Mouse (Mus musculus) MEL (cell line): ENCODE measurements around the gene Fbrsl1. TPM values are rescaled to one million over a fixed set of nuclear protein-coding genes. Genes with fewer than 3 reads are reported as not detected.

Source experiments
- DNase-seq: peaks from one replicate; pipeline ENCODE4 v3.0.0; 2011; ENCODE audit warnings: low read depth, low spot score
- H3K27ac ChIP-seq: 2 replicates; pipeline ENCODE4 v1.5.1; 2012; ENCODE audit warnings: low read depth, mild to moderate bottlenecking, control low read depth, low read length, moderate library complexity; ENCODE audit not compliant: control insufficient read depth
- H3K27me3 ChIP-seq, 2 experiments: fragments of 150-350 bp in 1 of 2; sonication (generic) in 1 of 2; 2 replicates each; pipeline ENCODE4 v1.6.1; 2012; ENCODE audit warnings: low read length in 2 of 2, mild to moderate bottlenecking in 2 of 2, improper control_type of control experiment in 1 of 2, moderate library complexity in 1 of 2; ENCODE audit not compliant: insufficient read depth in 2 of 2, control insufficient read depth in 1 of 2
- H3K36me3 ChIP-seq, 2 experiments: 2 replicates each; pipeline ENCODE4 v1.6.1; 2012 to 2014; ENCODE audit warnings: low read length in 2 of 2, improper control_type of control experiment in 1 of 2, inconsistent platforms in 1 of 2, mild to moderate bottlenecking in 1 of 2; ENCODE audit not compliant: insufficient read depth in 2 of 2, control insufficient read depth in 1 of 2
- H3K4me1 ChIP-seq, 2 experiments: fragments of 150-350 bp in 1 of 2; sonication (generic) in 1 of 2; 2 replicates each; pipeline ENCODE4 v1.6.1; 2012; ENCODE audit warnings: low read length in 2 of 2, improper control_type of control experiment in 1 of 2, mild to moderate bottlenecking in 1 of 2; ENCODE audit not compliant: insufficient read depth in 2 of 2, control insufficient read depth in 1 of 2
- H3K4me3 ChIP-seq, 2 experiments: fragments of 150-350 bp in 1 of 2; sonication (generic) in 1 of 2; 2 replicates each; pipeline ENCODE4 v1.5.1; 2012; ENCODE audit warnings: low read depth in 2 of 2, low read length in 2 of 2, mild to moderate bottlenecking in 2 of 2, moderate library complexity in 2 of 2, control low read depth in 1 of 2, improper control_type of control experiment in 1 of 2; ENCODE audit not compliant: control insufficient read depth in 1 of 2, insufficient read depth in 1 of 2
- H3K79me2 ChIP-seq: 2 replicates; pipeline ENCODE4 v1.6.1; 2012; ENCODE audit warnings: mild to moderate bottlenecking, low read length, moderate library complexity; ENCODE audit not compliant: control insufficient read depth, poor library complexity, insufficient read depth
- H3K9ac ChIP-seq: 2 replicates; pipeline ENCODE4 v1.6.1; 2012; ENCODE audit warnings: low read depth, mild to moderate bottlenecking, control low read depth, low read length, moderate library complexity; ENCODE audit not compliant: control insufficient read depth, poor library complexity, severe bottlenecking
- H3K9me3 ChIP-seq: fragments of 150-350 bp; sonication (generic); replicated peaks from 2 replicates; pipeline ENCODE4 v1.6.1; 2012; ENCODE audit warnings: mild to moderate bottlenecking, low read length, improper control_type of control experiment, moderate library complexity; ENCODE audit not compliant: insufficient read depth
- BHLHE40 ChIP-seq: IDR thresholded peaks from 2 replicates; pipeline ENCODE4 v1.6.1; 2012; ENCODE audit warnings: low read depth, mild to moderate bottlenecking, inconsistent platforms, low read length, improper control_type of control experiment, borderline replicate concordance
- CHD1 ChIP-seq: IDR thresholded peaks from 2 replicates; pipeline ENCODE4 v1.6.1; 2012; ENCODE audit warnings: low read depth, mild to moderate bottlenecking, inconsistent platforms, low read length, improper control_type of control experiment
- CHD2 ChIP-seq: IDR thresholded peaks from 2 replicates; pipeline ENCODE4 v1.6.1; 2011; ENCODE audit warnings: low read length, improper control_type of control experiment
- E2F4 ChIP-seq: IDR thresholded peaks from 2 replicates; pipeline ENCODE4 v1.6.1; 2011; ENCODE audit warnings: low read depth, low read length, improper control_type of control experiment, borderline replicate concordance
- ELF1 ChIP-seq: IDR thresholded peaks from 2 replicates; pipeline ENCODE4 v1.6.1; 2014; ENCODE audit warnings: low read depth, mild to moderate bottlenecking, inconsistent platforms, low read length, improper control_type of control experiment, moderate library complexity
- EP300 ChIP-seq, 2 experiments: IDR thresholded peaks; 2 replicates each; pipeline ENCODE4 v1.6.1; 2011; ENCODE audit warnings: improper control_type of control experiment in 2 of 2, low read length in 2 of 2, low read depth in 1 of 2, mild to moderate bottlenecking in 1 of 2
- ETS1 ChIP-seq: IDR thresholded peaks from 2 replicates; pipeline ENCODE4 v1.6.1; 2012; ENCODE audit warnings: low read depth, mild to moderate bottlenecking, inconsistent platforms, low read length, improper control_type of control experiment, moderate library complexity
- GABPA ChIP-seq: IDR thresholded peaks from 2 replicates; pipeline ENCODE4 v1.6.1; 2012; ENCODE audit warnings: low read depth, mild to moderate bottlenecking, inconsistent platforms, low read length, improper control_type of control experiment, moderate library complexity
- GATA1 ChIP-seq: IDR thresholded peaks from 2 replicates; pipeline ENCODE4 v1.6.1; 2011; ENCODE audit warnings: low read depth, low read length, improper control_type of control experiment
- HCFC1 ChIP-seq: IDR thresholded peaks from 2 replicates; pipeline ENCODE4 v1.6.1; 2012; ENCODE audit warnings: low read depth, mild to moderate bottlenecking, inconsistent platforms, low read length, improper control_type of control experiment, moderate library complexity
- JUND ChIP-seq: IDR thresholded peaks from 2 replicates; pipeline ENCODE4 v1.6.1; 2011; ENCODE audit warnings: low read depth, mild to moderate bottlenecking, improper control_type of control experiment, low read length
- MAX ChIP-seq: IDR thresholded peaks from 2 replicates; pipeline ENCODE4 v1.6.1; 2011; ENCODE audit warnings: low read length, improper control_type of control experiment
- MXI1 ChIP-seq: IDR thresholded peaks from 2 replicates; pipeline ENCODE4 v1.6.1; 2011; ENCODE audit warnings: mild to moderate bottlenecking, low read depth, low read length, improper control_type of control experiment
- NELFE ChIP-seq: IDR thresholded peaks from 2 replicates; pipeline ENCODE4 v1.6.1; 2011; ENCODE audit warnings: low read depth, low read length, improper control_type of control experiment
- NRF1 ChIP-seq: IDR thresholded peaks from 2 replicates; pipeline ENCODE4 v1.6.1; 2014; ENCODE audit warnings: low read depth, mild to moderate bottlenecking, inconsistent platforms, low read length, improper control_type of control experiment, moderate library complexity; ENCODE audit not compliant: poor library complexity, insufficient read depth, severe bottlenecking
- POLR2A ChIP-seq, 2 experiments: IDR thresholded peaks; 2 replicates each; pipeline ENCODE4 v1.6.1; 2011 to 2012; ENCODE audit warnings: low read length in 2 of 2, mild to moderate bottlenecking in 2 of 2, control low read depth in 1 of 2, improper control_type of control experiment in 1 of 2, low read depth in 1 of 2, moderate library complexity in 1 of 2; ENCODE audit not compliant: control insufficient read depth in 1 of 2, insufficient read depth in 1 of 2, poor library complexity in 1 of 2
- POLR2AphosphoS2 ChIP-seq: IDR thresholded peaks from 2 replicates; pipeline ENCODE4 v1.6.1; 2011; ENCODE audit warnings: low read length, improper control_type of control experiment
- POLR2AphosphoS5 ChIP-seq: IDR thresholded peaks from 2 replicates; pipeline ENCODE4 v1.6.1; 2012; ENCODE audit warnings: low read depth, borderline replicate concordance, mild to moderate bottlenecking, inconsistent platforms, low read length, moderate library complexity, mixed read lengths
- RAD21 ChIP-seq: IDR thresholded peaks from 2 replicates; pipeline ENCODE4 v1.6.1; 2011; ENCODE audit warnings: mild to moderate bottlenecking, low read depth, low read length, improper control_type of control experiment
- RCOR1 ChIP-seq: IDR thresholded peaks from 2 replicates; pipeline ENCODE4 v1.6.1; 2012; ENCODE audit warnings: low read depth, mild to moderate bottlenecking, inconsistent platforms, low read length, improper control_type of control experiment
- TAL1 ChIP-seq: IDR thresholded peaks from 2 replicates; pipeline ENCODE4 v1.6.1; 2012; ENCODE audit warnings: mild to moderate bottlenecking, inconsistent platforms, low read length, moderate library complexity, mixed read lengths
- TBP ChIP-seq: IDR thresholded peaks from 2 replicates; pipeline ENCODE4 v1.8.0; 2011; ENCODE audit warnings: low read depth, low read length, improper control_type of control experiment
- TCF12 ChIP-seq: IDR thresholded peaks from 2 replicates; pipeline ENCODE4 v1.6.1; 2014; ENCODE audit warnings: low read depth, mild to moderate bottlenecking, inconsistent platforms, low read length, improper control_type of control experiment, moderate library complexity
- USF1 ChIP-seq: IDR thresholded peaks from 2 replicates; pipeline ENCODE4 v1.6.1; 2014; ENCODE audit warnings: low read depth, mild to moderate bottlenecking, inconsistent platforms, low read length, improper control_type of control experiment, moderate library complexity
- ZNF384 ChIP-seq: IDR thresholded peaks from 2 replicates; pipeline ENCODE4 v1.6.1; 2012; ENCODE audit warnings: low read depth, mild to moderate bottlenecking, inconsistent platforms, low read length, improper control_type of control experiment
- polyA plus RNA-seq, 2 experiments: library from polyadenylated mRNA; stranded (reverse) in 1 of 2; unstranded in 1 of 2; fragments of >175 nt in 1 of 2; fragments of >200 nt in 1 of 2; gene quantifications; 2 replicates each; pipeline versions ENCODE4 v1.2.1 to v1.2.4; 2012; ENCODE audit warnings: low replicate concordance in 2 of 2, low read depth in 1 of 2; ENCODE audit not compliant: insufficient read length in 2 of 2, insufficient read depth in 1 of 2, missing spikeins in 1 of 2
- total RNA-seq: library from RNA; depleted of rRNA; stranded (reverse); fragments of 300-350 nt; gene quantifications from 2 replicates; pipeline ENCODE4 v1.2.3, GENCODE M21; 2012

Fbrsl1 gene
- total and polyA plus RNA-seq, 3 experiments, result 12.7 to 56.1 TPM; not detected in 1

DNA sequence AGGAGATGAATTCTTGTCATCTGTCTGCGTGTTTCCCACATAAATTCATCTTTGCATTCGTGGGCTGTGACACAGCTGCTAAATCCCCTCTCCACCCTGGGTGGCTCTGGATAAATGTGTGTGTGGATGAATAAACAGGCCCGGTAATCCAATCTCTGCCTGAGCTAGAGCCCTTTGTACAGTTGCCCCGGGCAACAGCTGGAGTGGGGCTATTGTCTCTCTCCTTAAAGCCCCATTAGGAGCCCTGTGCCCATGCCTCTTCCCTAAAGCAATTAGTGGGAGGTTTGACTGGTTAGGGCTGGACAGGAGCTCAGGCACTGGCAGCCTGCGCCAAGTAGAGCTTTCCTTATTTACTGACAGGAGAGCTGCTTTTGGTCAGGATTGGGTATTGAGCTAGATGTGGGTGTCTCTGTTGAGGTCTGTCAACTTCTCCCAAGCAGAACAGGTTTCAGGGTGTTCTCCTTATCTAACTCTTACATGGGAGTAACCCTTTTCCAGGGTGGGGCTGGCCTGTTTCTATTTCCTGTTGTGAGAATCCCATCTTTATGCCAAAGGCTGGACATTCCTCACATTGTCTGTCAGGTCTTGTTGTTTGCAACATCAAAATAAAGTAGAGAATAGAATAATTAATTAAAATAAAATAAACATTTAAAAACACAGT is 38.5 kb upstream of the Fbrsl1 start:
- TF ChIP-seq CHD2, result no peak
- 0 out of 2 replicates have a peak, but pooled peaks have one; percentile 25 for TF ChIP-seq ETS1
- TF ChIP-seq GATA1, result peak; percentile 70
- no peak for TF ChIP-seq GABPA
- peak; percentile 41 to 60; a peak in 3 of 4 replicates for TF ChIP-seq EP300 (IDR thresholded peaks at IDR 0.05; ENCODE audit: low read depth in 1 of 2, low read length in 2 of 2)
- TF ChIP-seq RCOR1, result peak; percentile 31; the same call in 1 of the 2 replicates
- no peak for TF ChIP-seq USF1
- Histone ChIP-seq H3K9me3 (no peaks in the 10 kb centered on the region), H3K79me2 (no peaks in the 10 kb centered on the region), H3K27ac (peak overlapping the region; percentile 55), H3K9ac (no peak overlapping the region), H3K27me3 (no peaks in the 10 kb centered on the region), H3K4me1 (peaks cover 15 to 50% of the 10 kb centered on the region in 2 experiments), H3K36me3 (peaks cover 0 to 42% of the 10 kb centered on the region in 2 experiments; a peak in 2 of 4 replicates), H3K4me3 (no peak overlapping the region)
- DNase-seq, result peak; percentile 68

DNA sequence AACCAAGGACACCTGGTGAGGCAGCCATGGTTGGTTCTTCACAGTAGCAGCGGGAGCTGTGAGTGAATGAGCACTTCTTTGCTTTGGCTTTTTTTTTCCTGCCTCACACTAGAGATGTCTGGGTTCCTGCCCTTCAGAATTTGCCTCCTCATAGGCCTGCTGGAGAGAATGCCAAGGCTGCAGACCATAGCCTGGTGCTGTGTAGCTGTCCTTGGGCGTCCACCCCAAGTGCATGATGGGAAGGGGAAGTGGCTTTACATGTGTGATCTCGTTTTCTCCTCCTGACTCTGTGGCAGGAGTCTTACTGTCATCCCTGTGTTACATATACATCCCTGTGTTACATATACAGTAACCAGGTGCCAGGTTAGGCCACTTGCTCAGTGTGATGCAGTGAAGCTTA is 36.4 kb upstream of the Fbrsl1 start:
- Histone ChIP-seq H3K79me2 (no peaks in the 10 kb centered on the region), H3K9ac (no peak overlapping the region), H3K27ac (no peak overlapping the region), H3K36me3 (peaks cover 0 to 38% of the 10 kb centered on the region in 2 experiments; a peak in 2 of 4 replicates), H3K4me1 (peaks cover 15 to 48% of the 10 kb centered on the region in 2 experiments), H3K27me3 (no peaks in the 10 kb centered on the region), H3K4me3 (no peak overlapping the region), H3K9me3 (no peaks in the 10 kb centered on the region)
- TF ChIP-seq NELFE (no peak), ETS1 (no peak), HCFC1 (no peak), TAL1 (no peak), BHLHE40 (no peak)
- DNase-seq, result peak; percentile 37

DNA sequence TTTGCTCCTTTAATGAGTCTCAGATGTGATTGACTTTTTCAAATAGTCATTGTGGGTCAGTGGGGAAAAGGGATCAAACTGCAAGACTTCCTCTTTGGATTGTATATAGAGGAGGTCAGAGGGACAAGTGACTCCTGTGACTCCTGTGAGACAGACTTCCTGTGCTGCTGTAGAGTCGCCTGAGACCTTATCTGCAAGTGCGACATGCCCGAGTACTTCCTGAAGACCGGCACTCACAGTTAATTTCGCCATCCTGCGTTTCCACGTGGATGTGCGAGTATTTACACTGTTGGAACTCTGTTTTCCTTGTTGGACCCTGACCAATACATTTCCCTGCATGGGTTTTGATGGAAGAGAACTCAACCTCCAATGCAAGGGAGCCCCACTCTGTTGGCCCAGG is 30.9 kb upstream of the Fbrsl1 start:
- Histone ChIP-seq H3K9me3 (no peaks in the 10 kb centered on the region), H3K9ac (no peak overlapping the region), H3K4me1 (peaks cover 0 to 10% of the 10 kb centered on the region in 2 experiments; a peak in 2 of 4 replicates), H3K36me3 (peaks cover 0 to 8% of the 10 kb centered on the region in 2 experiments; a peak in 2 of 4 replicates), H3K27me3 (no peaks in the 10 kb centered on the region), H3K4me3 (peak overlapping the region in 1 of 2 experiments; percentile 13; a peak in 1 of 4 replicates), H3K79me2 (no peaks in the 10 kb centered on the region), H3K27ac (no peak overlapping the region)
- peak; percentile 66 for DNase-seq
- TF ChIP-seq HCFC1 (no peak), ZNF384 (no peak), CHD1 (no peak), POLR2AphosphoS5 (no peak), MAX (peak; percentile 66), TBP (no peak), NRF1 (no peak), POLR2A (IDR thresholded peaks at IDR 0.05; ENCODE audit: control insufficient read depth in 1 of 2, insufficient read depth in 1 of 2, low read depth in 1 of 2, low read length in 2 of 2, poor library complexity in 1 of 2) (0 out of 4 replicates have a peak, but pooled peaks of 1 of the 2 experiments have one; percentile 33), MXI1 (peak; percentile 67), RAD21 (no peak), POLR2AphosphoS2 (no peak), E2F4 (no peak), TCF12 (0 out of 2 replicates have a peak, but pooled peaks have one; percentile 19), JUND (no peak), GATA1 (peak; percentile 72), RCOR1 (no peak), ELF1 (peak; percentile 61; the same call in 1 of the 2 replicates)
